Mouse (Mus musculus) lung, adult 2 months (tissue): ENCODE measurements around the gene Vamp9.

Experiments used
- CTCF ChIP-seq: fragments of 200-500 bp; IDR thresholded peaks from 2 replicates; pipeline ENCODE4 v1.5.1; 2011; ENCODE audit warnings: mild to moderate bottlenecking, low read length, control low read depth; ENCODE audit not compliant: insufficient read depth
- POLR2A ChIP-seq: fragments of 200-500 bp; IDR thresholded peaks from 2 replicates; pipeline ENCODE4 v1.6.1; 2011; ENCODE audit warnings: low read depth, mild to moderate bottlenecking, control low read depth, low read length, borderline replicate concordance; ENCODE audit errors: extremely low read depth

DNA sequence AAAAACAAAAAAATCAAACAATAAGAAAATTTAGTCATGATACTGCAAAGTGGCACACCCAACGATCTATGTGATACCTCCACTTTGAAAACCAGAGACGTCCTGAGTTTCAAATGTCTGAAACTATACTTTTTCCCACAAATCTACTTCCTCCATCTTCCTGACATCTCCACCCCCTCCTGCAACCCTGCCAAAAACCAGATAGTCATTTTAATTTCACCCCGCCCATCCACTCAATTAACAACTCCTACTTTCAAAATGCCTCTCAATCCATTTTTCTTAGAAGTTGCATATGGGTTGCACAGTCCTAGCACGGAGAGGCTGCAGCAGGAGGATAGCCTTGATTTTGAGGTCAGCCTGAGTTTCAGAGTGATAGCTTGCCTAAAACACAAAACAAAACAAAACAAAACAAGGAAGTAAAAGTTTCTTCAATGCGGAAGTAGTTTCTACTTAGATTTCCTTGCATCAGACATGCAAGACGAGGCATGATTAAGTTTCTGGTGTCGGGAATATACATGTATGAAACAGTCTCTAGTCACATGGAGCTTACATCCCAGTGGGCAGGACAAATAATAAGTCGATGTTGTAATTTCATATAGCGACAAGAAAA is 77.5 kb downstream of the Vamp9 start:
- TF ChIP-seq POLR2A (no peak), CTCF (no peak)
